Mouse (Mus musculus) heart, adult 11 months (tissue): ENCODE measurements around the gene Cux1.

Source experiments
- DNase-seq: peaks from one replicate; pipeline ENCODE4 v3.0.0; 2022

Gene Cux1

DNA sequence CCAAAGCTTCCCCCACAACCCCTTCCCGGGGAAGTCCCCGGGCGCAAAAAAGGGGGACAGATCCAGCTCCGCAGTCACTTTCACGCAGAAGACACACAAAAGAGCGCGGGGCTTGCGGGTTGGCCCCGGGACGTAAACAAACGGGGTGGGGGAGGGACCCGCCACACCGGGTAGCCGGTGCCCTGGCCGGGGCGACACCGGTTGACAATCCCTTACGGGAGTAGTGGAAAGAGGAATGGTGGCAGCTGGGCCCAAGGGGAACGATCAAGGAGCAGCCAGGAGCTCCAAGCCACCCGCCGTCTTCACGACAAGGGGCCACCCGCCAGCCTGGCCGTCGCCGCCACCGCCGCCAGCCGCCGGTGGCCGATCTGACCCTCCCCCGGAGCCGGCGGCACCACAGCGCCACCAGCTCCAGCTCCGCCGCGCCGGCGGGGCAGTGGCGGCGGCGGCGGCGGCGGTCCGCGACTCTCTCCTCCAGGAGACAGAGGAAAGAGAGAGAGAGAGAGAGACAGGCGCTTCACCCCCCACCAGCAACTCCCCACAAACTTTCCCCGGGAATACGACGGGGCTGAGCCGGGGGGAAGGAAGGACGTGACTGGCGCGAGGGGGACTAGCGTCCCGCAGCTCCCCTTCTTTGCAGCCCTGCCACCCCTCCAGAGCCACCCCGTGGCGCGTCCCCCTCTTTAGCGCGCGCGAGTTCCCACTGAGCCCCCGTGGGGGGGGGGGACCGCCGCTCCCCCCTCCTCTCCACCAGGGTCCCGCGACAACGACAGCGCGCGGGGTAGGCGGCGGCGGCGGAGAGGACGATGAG lies 1.1 kb downstream of the Cux1 start:
- DNase-seq: peak; percentile 96

- peak; percentile 96 for DNase-seq
These were observed 1.9 kb downstream of the Cux1 start for GRCm38 (mm10) chr5:136565311-136565811.

- no peak for DNase-seq
These were observed 2.5 kb downstream of the Cux1 start for GRCm38 (mm10) chr5:136564613-136565299.

DNA sequence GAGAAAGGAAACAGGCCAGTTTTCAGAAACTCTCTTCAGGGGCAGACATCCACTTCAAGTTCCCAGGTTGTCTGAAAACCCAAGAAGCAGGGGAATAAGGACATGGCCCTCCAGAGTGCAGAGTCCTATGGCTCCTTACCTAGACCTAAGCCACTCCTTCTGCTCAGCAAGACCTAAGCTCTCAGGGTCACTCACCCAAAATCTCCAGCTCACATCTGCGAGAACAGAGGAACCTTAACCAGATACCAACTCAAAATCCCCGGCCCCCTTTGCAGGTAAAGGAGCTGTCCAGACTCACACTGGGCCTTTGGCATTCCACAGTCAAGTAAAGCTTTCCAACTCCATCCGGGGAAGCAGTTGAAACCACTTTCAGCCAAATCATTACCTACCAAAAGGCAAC lies 3.3 kb downstream of the Cux1 start:
- DNase-seq: no peak

DNA sequence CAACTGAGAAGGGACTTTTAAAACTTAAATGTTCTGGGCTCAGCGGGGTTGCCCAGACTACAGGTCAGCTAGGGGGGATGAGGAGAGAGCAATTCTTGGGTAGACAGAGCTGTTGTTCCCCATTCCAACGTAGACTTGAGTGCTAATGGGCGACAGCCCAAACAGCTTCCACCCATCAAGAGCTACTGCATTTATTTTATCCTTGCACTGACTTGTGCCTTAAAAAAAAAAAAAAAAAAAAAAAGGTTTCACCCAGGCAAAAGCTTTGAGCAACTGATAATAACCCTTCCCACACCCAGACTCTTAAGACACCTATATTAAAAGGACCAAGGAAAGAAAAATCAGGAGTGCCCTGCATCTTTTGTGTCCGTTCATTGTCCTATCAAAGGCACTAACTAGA lies 4.2 kb downstream of the Cux1 start:
- DNase-seq: no peak

GRCm38 (mm10) chr5:136562212-136562611 lies 5.1 kb downstream of the Cux1 start:
- DNase-seq: no peak

GRCm38 (mm10) chr5:136561641-136562040 lies 5.6 kb downstream of the Cux1 start:
- no peak for DNase-seq

- DNase-seq: no peak
These were observed 6.6 kb downstream of the Cux1 start for GRCm38 (mm10) chr5:136560656-136561055.

DNA sequence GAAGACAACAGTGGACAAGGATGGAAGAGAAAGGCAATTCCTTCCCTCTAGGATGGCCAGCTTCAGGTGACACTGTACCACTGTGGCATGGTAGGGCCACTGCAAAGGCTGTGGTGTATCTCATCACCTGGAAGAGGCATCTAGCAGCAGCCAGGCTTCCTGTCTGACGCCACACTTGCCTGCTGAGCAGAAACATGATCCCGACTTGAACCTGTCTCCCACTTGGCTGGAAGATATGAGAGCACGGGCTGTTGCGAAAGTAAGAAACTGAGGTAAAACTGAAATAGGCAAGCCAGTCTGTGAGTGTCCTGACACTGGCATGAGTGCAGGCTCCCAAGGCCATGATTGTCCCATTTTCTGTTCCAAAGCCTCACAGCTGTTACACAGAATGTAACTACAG lies 9.8 kb downstream of the Cux1 start:
- no peak for DNase-seq

DNA sequence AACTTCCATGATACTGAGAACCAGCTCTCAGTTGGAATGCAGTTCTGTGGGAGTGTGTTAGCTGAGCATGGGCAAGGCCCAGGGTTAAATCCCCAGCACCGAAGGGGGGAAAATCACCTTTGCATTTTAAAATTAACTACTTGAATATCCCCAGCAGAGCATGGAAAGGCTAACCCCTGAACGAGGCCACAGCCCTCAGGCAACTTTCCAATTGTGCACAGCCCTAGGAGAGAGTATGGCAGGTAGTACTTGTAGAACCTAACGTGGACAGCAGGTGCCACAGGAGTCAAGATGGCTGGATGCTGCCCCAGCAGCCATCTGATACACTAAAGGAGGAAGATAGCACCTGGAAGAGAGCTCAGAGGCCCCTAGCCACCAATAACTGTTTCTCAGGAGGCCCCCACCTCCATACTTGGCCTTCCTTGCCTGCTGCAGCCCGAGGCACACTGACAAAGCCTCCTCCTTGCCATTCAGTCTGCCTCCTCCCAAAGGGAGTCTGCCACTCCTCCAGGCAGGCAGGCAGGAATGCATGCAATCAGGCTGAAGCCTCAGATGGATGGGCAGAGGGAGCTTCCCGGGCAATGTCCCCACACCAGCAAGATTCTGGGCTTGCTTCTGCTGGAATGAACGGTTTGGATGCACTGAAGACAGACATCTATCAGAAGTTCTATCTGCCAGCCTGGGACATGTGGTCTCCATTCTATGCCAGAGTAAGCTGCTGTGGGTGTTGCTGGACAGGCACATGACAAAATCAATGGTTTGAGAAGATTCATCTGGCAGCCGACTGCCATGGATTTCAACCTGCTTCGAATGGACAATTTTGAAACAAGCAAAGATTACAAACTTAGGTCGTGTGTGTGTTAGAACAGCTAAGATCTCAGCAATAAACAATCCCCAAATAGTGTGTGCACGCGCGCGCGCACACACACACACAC lies 10.7 kb downstream of the Cux1 start:
- DNase-seq: no peak

DNA sequence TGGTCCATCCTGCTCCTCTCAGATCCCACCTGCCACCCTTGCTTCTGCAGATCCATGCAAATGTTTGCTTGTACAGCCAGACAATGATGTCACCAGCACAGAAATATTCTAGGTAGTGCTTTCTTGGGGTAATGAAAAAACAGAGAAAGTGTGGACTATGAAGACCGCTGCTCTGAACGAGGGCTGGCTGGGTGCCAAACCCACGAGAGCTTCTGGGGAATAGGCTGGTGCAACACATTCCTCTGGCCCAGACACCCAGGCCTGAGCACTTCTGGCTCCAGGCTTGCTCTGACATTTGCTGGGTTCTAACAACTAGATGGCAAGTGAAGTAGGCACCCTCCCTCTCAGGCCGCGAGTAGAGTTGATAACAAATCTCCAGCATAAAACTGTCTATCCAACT lies 11.6 kb downstream of the Cux1 start:
- DNase-seq: peak; percentile 96

GRCm38 (mm10) chr5:136552832-136553231 lies 14.5 kb downstream of the Cux1 start:
- DNase-seq: no peak

DNA sequence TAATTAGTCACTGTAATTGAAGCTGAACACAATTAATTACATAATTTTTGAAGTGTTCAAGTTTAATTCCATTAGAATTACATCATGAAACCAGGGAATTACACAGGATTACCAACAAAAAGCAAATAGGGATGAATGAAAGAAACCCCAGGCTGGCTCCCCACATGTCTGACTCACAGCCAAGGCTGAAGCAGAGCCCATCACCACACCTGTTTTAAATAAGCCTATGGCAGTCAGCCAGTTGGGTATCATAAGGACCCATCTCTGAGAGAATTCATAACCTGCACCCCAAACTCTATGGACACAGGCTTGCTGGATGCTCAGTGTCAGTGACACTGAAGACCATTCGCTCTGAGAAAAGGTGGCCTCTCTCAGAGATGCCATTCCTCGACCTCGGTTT lies 15.2 kb downstream of the Cux1 start:
- no peak for DNase-seq

DNA sequence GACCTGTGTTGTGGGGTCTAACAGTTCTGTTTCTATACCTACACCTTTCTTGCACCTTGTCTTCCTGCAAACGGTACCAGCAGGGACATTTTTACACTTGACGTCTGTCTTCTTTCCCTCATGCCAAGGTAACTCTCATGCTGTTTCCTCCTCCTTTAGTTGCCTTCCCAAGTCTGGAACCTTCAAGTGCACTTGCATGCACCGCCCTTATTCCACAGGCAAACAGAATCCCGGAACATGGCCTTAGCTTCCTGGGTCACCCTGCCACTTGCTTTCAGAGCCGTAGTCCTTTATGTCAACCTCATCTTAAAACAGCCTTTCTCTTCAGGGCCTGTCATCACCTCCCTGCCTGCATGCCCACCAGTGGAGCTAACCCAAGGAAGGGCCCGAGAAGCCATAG lies 15.7 kb downstream of the Cux1 start:
- no peak for DNase-seq

DNA sequence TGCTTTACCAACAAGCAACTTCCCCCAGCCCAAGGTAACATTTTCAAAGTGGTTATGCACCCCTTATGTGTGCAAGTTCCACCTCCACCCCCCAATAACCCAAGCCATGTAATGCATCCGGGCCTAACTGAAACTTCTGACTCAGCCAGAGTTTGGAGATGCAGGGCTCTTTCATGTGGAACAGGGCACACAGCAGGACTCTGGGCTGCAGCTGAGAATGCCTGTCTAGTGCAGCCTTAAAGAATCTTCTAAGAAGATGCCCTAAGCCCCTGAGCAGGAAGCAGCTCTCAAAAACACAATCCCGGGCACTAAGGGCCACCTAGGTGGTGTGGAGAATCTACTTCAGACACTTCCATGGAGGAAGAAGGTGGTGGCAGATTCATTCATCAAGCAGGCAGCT lies 16.6 kb downstream of the Cux1 start:
- DNase-seq: no peak

DNA sequence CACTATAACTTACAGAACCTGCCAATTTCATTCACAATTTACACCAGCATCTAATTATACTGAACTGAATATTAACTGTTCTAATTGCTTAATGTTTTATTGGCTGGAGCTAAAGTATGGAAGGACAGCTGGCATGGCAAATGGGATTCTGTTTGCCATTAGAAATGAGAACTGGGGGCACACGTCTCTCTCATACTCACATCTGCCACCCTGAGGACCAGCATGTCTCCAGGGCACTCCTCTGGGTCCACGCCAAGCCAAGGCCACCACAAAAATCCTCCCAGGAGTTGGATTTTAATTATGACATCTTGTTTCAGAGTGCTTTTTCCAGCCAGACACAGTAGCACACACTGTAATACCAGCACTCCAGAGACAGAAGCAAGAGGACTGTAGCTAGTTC lies 18.5 kb downstream of the Cux1 start:
- DNase-seq: no peak

DNA sequence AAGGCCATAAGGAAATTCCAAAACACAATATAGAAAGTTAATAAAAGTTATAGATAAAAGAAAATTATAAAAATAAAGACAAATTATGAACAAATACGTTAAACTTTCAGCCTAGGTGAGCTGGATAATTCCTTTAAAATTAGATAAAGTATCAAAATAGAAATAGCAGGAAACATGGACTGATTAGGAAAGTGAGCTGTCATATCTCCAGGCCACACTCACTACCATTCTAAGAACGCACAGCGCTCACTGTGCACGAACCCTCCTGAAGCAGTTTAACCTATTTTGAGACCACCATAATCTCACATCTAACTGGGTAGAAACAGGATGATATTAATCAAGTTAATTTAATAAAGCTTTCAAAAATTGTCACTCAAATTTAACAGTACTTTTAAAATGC lies 22.2 kb downstream of the Cux1 start:
- DNase-seq: no peak

DNA sequence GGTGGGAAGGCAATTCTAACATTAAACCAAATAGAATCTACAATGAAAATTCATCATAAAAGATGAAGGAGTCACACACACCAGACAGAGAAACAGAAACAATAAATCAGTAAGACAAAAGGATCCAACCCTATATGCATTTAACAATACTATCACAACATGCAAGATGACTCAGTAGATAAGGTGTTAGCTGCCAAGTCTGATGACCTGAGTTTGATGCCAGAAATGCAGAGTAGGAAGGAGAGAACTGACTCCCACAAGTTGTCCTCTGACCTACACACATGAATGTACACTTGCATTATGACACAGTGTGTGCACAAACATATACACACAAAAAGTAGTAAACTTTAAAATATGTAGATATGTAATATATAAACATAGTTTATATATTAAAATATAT lies 24.1 kb downstream of the Cux1 start:
- DNase-seq: no peak

GRCm38 (mm10) chr5:136540952-136541351 lies 26.3 kb downstream of the Cux1 start:
- peak; percentile 99 for DNase-seq

- peak; percentile 87 for DNase-seq
These were observed 27.0 kb downstream of the Cux1 start for GRCm38 (mm10) chr5:136540055-136540838.

DNA sequence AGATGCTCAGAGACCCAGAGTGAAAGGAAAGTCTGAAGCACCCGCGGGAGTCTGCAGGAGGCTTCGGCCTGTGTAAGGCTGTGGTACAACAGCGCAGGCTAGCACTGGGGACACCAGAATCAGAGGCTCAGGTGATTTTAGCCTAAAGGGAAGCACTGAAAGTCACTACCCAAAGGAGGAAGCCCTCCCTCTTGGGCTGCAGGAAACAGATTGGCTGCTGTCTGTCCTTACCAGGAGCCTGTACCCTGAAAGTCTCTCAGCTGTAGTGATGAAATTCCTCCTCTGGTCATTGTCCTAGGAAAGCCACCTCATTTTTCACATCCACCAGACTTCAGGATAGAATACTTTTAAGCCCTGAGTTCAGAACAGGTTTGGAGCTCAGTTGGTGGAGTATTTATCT lies 30.5 kb downstream of the Cux1 start:
- DNase-seq: no peak

DNA sequence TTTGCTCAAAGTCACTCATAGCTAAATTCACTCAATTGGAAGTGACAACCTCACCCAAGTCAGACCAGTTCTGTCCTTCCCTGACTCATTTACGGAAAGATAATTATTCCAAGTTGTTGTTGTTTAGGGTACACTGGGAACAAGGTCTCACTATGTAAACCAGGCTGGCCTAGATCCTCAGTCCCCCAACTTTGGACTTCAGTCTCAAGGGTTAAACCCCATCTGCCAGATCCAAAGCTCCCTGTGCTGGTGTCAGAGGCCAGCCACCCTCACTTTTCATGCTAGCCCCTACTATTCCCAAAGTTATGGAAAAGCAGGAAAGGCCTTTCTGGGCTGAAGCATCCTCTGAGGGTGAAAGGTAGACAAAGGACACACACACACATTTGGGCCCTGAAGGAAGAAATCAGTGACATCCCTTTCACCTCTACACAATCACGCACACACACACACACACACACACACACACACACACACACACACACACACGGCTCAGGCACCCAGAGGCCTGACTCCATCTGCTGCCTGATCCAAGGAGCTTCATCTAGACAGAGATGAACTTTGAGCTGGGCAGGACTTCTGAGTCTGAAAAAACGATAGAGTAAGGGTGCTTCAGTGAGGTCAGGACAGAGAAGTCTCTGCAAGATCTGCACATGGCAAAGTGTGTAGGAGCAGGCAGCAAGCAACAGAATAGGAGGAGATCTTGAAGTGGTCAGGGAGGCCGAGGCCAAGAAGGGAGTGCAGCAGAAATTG lies 31.1 kb downstream of the Cux1 start:
- DNase-seq: no peak
